Mouse (Mus musculus) CH12.LX (cell line): ENCODE results near the gene Sim1. TPM values are rescaled to one million over a fixed set of nuclear protein-coding genes. Genes with fewer than 3 reads are reported as not detected.

Experiments used
- DNase-seq: peaks from one replicate; pipeline ENCODE4 v3.0.0-alpha.2; 2013; ENCODE audit errors: extremely low read depth
- H3K27ac ChIP-seq: 2 replicates; pipeline ENCODE4 v1.5.1; 2012; ENCODE audit warnings: low read depth, mild to moderate bottlenecking, control low read depth, moderate library complexity; ENCODE audit not compliant: insufficient read depth
- H3K27me3 ChIP-seq: replicated peaks from 2 replicates; pipeline ENCODE3; 2012; ENCODE audit warnings: inconsistent platforms
- H3K36me3 ChIP-seq, 2 experiments: replicated peaks in 1 of 2; 2 replicates each; pipeline versions ENCODE3 to v1.6.1; 2012; ENCODE audit warnings: inconsistent platforms in 1 of 2, low read length in 1 of 2, mild to moderate bottlenecking in 1 of 2, mixed read lengths in 1 of 2, moderate library complexity in 1 of 2; ENCODE audit not compliant: control insufficient read depth in 1 of 2, insufficient read depth in 1 of 2
- H3K4me1 ChIP-seq, 2 experiments: 2 replicates each; pipeline ENCODE4 v1.6.1; 2012; ENCODE audit warnings: inconsistent platforms in 1 of 2, moderate library complexity in 1 of 2; ENCODE audit not compliant: insufficient read depth in 2 of 2, control insufficient read depth in 1 of 2
- H3K4me2 ChIP-seq: 2 replicates; pipeline ENCODE4 v1.6.1; 2012; ENCODE audit warnings: low read depth, mild to moderate bottlenecking, control low read depth; ENCODE audit not compliant: poor library complexity, insufficient read depth, severe bottlenecking
- H3K4me3 ChIP-seq, 3 experiments: fragments of 150-350 bp in 1 of 3; sonication (generic) in 1 of 3; replicated peaks in 1 of 3; 2 replicates each; pipeline versions ENCODE3 to v1.5.1; 2011 to 2012; ENCODE audit warnings: low read depth in 2 of 3, low read length in 2 of 3, mild to moderate bottlenecking in 2 of 3, moderate library complexity in 2 of 3, control low read depth in 1 of 3, improper control_type of control experiment in 1 of 3, inconsistent platforms in 1 of 3, mixed read lengths in 1 of 3; ENCODE audit not compliant: poor library complexity in 1 of 3
- H3K79me2 ChIP-seq: replicated peaks from 2 replicates; pipeline ENCODE4 v1.6.1; 2012; ENCODE audit warnings: mild to moderate bottlenecking, moderate library complexity; ENCODE audit not compliant: control insufficient read depth, poor library complexity, insufficient read depth, severe bottlenecking; ENCODE audit errors: extremely low read depth
- H3K9ac ChIP-seq: 2 replicates; pipeline ENCODE4 v1.6.1; 2012; ENCODE audit warnings: low read depth, mild to moderate bottlenecking, control low read depth, moderate library complexity; ENCODE audit not compliant: insufficient read depth
- H3K9me3 ChIP-seq: replicated peaks from 2 replicates; pipeline ENCODE3; 2012; ENCODE audit warnings: low read length, inconsistent platforms, mixed read lengths
- BHLHE40 ChIP-seq: IDR thresholded peaks from 2 replicates; pipeline ENCODE4 v1.6.1; 2011; ENCODE audit warnings: mild to moderate bottlenecking, low read depth, low read length, improper control_type of control experiment
- E2F4 ChIP-seq: IDR thresholded peaks from 2 replicates; pipeline ENCODE4 v1.6.1; 2011; ENCODE audit warnings: low read depth, low read length, improper control_type of control experiment; ENCODE audit not compliant: insufficient replicate concordance
- ELF1 ChIP-seq: IDR thresholded peaks from 2 replicates; pipeline ENCODE4 v1.6.1; 2014; ENCODE audit warnings: low read depth, mild to moderate bottlenecking, inconsistent platforms, low read length, improper control_type of control experiment
- EP300 ChIP-seq: IDR thresholded peaks from 2 replicates; pipeline ENCODE4 v1.6.1; 2011; ENCODE audit warnings: low read length, improper control_type of control experiment
- ETS1 ChIP-seq: conservative IDR thresholded peaks from 2 replicates; pipeline ENCODE4 v1.6.1; 2012; ENCODE audit warnings: low read depth, mild to moderate bottlenecking, inconsistent platforms, low read length, improper control_type of control experiment, moderate library complexity
- JUND ChIP-seq: conservative IDR thresholded peaks from 2 replicates; pipeline ENCODE4 v1.6.1; 2011; ENCODE audit warnings: low read depth, low read length, improper control_type of control experiment
- MAFK ChIP-seq: IDR thresholded peaks from 2 replicates; pipeline ENCODE4 v1.6.1; 2011; ENCODE audit warnings: low read length, improper control_type of control experiment; ENCODE audit not compliant: insufficient replicate concordance
- MAZ ChIP-seq: IDR thresholded peaks from 2 replicates; pipeline ENCODE4 v1.6.1; 2012; ENCODE audit warnings: low read depth, mild to moderate bottlenecking, inconsistent platforms, low read length, improper control_type of control experiment, moderate library complexity
- MYC ChIP-seq: IDR thresholded peaks from 2 replicates; pipeline ENCODE4 v1.6.1; 2011; ENCODE audit warnings: low read depth, mild to moderate bottlenecking, improper control_type of control experiment, low read length
- NELFE ChIP-seq: IDR thresholded peaks from 2 replicates; pipeline ENCODE4 v1.6.1; 2011; ENCODE audit warnings: low read depth, low read length, improper control_type of control experiment
- POLR2AphosphoS2 ChIP-seq: IDR thresholded peaks from 2 replicates; pipeline ENCODE4 v1.6.1; 2011; ENCODE audit warnings: low read depth, low read length, improper control_type of control experiment
- RCOR1 ChIP-seq: conservative IDR thresholded peaks from 2 replicates; pipeline ENCODE4 v1.6.1; 2012; ENCODE audit warnings: low read depth, mild to moderate bottlenecking, inconsistent platforms, low read length, improper control_type of control experiment
- TBP ChIP-seq: conservative IDR thresholded peaks from 2 replicates; pipeline ENCODE4 v1.6.1; 2011; ENCODE audit warnings: low read depth, low read length, improper control_type of control experiment
- dilution Hi-C: fragments of 300-500 bp; cut with MboI; formaldehyde crosslinking; loops from 2 replicates; pipeline ENCODE4 v1.14.3; 2020; ENCODE audit warnings: low sequenced_read_pairs; ENCODE audit not compliant: extremely low pct_unique_long_range_greater_than_20kb, extremely low pct_ligation_motif_present
- in situ Hi-C: fragments of 300-500 bp; cut with MboI; formaldehyde crosslinking; loops from 3 replicates; pipeline ENCODE4 v1.14.3; 2019; ENCODE audit warnings: low sequenced_read_pairs, low pct_ligation_motif_present, low pct_unique_long_range_greater_than_20kb, mixed read lengths
- polyA plus RNA-seq: library from polyadenylated mRNA; unstranded; fragments of >175 nt; gene quantifications from 2 replicates; pipeline ENCODE4 v1.2.1, GENCODE M21; 2012; ENCODE audit warnings: low read depth; ENCODE audit not compliant: insufficient read length
- total RNA-seq, 2 experiments: library from RNA; depleted of rRNA; stranded (reverse); fragments of 300-350 nt in 1 of 2; fragments of >200 nt in 1 of 2; gene quantifications; 2 replicates each; pipeline ENCODE4 v1.2.3; 2012 to 2014

Gene Sim1
- total and polyA plus RNA-seq, 3 experiments, result 0.03 to 0.07 (median 0.04) TPM

DNA sequence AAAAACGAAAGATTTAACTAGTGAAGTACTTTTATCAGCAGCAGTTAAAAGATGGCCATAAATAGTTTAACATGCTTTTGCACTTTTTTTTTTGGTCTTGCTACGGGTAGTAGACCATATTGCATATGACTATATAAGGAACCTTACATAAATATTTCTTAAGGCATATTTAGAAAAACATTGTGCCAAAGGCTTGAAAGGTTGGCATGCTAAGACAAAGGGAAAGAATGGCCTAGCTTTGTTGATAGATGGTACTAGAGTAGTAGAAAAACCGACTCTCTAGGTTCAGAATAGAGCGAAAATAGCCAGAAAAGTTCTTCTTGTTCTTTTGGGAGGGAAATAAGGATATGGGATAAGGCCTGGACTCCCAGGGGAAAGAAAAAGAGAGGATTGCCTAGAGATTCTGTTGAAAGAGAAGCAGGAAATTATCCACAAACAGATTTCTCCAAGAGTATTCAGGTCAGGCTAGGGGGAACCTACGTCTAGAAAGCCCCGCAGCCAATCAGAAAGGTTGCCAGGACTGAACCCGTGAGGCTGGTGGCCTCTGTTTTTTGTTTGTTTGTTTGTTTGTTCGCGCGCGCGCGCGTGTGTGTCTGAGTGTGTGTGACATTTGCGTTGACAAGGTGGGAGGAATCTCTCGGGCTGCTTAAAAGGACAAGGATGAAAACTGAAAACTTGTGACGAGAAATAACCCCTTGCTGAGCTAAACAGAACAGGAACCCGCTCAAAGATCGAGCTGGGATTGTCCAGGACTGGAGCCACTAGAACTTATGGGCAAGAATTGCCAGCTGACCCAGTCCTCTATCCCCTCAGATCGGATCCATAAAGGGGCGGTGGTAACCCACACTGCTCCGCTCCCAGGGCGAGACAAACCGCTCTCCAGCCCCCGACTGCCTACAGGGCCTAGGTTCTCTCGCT, 9.6 kb downstream of the Sim1 start:
- H3K9me3 ChIP-seq, result peaks cover 5% of the 10 kb centered on the region
- H3K9ac ChIP-seq, result no peak overlapping the region
- no peak overlapping the region for H3K27ac ChIP-seq
- H3K4me3 ChIP-seq, result no peak overlapping the region
- in situ Hi-C loops (no loop called here), dilution Hi-C loops (no loop called here)
- no peak for DNase-seq
- H3K27me3 ChIP-seq, result no peaks in the 10 kb centered on the region
- peaks cover 2 to 20% of the 10 kb centered on the region in 2 experiments; a peak in 3 of 4 replicates for H3K4me1 ChIP-seq
- no peaks in the 10 kb centered on the region for H3K36me3 ChIP-seq
- H3K4me2 ChIP-seq, result no peak overlapping the region
- TF ChIP-seq ELF1 (no peak), TBP (no peak), ETS1 (no peak), MAZ (no peak), JUND (no peak), BHLHE40 (no peak), RCOR1 (no peak), MYC (no peak), POLR2AphosphoS2 (no peak), EP300 (no peak)
- no peaks in the 10 kb centered on the region for H3K79me2 ChIP-seq

DNA sequence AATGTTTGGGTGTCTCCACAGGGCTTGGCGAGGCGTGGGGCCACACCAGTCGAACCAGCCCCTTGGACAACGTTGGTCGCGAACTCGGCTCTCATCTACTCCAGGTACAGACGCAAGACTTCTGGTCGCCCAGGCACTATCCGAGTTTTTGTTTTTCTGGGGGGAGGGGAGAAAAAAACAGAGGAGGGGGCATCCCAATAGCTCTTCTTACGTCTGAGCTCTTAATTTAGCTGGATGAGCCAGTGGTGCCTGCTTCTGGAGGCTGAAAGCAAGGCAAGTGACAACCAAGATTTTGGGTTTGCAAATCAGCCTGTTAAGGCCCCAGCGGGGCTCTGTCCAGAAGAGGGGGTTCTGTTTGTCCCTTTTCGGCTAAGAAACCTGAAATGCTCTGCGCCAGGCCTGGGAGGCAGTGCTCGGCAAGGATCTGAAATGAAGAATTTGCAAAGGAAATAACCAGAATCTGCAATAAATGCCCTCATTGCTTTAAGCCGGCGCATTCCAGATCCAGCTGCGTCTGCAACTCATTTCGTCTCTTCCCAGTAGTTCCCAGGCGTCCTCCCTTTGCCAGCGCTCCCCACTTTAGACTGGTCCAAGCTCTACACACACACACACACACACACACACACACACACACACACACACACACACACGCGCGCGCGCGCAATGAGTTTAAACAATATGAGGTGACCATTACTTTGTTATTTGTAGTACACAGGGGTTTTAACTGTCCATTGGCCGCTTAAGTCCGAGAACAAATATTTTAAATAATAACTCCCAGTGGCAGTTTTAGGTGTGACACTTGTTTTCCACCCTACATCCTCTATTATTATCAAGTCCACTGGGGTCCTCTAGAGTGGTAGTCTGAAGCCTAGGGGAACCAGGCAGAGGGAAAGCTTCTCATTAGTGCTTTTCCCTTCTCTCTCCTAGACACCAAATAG, 10.5 kb downstream of the Sim1 start:
- no peaks in the 10 kb centered on the region for H3K27me3 ChIP-seq
- H3K4me3 ChIP-seq, result no peak overlapping the region

More for the DNA sequence above, 10.5 kb downstream of the Sim1 start:
- Histone ChIP-seq H3K36me3 (no peaks in the 10 kb centered on the region), H3K4me2 (no peak overlapping the region), H3K4me1 (peaks cover 2 to 21% of the 10 kb centered on the region in 2 experiments; a peak in 3 of 4 replicates), H3K9me3 (peaks cover 5% of the 10 kb centered on the region), H3K27ac (no peak overlapping the region), H3K9ac (no peak overlapping the region), H3K79me2 (no peaks in the 10 kb centered on the region)
- dilution Hi-C loops, result no loop called here
- in situ Hi-C loops, result no loop called here
- TF ChIP-seq NELFE (no peak), BHLHE40 (no peak), MAFK (no peak), E2F4 (no peak)
- DNase-seq, result no peak
